Mouse (Mus musculus) limb, embryonic 14.5 days (tissue): ENCODE data around the gene Elmod3. TPM values are rescaled to one million over a fixed set of nuclear protein-coding genes. Genes with fewer than 3 reads are reported as not detected.

Source experiments
- ATAC-seq: fragments of 200-750 bp; cut with Nextera tagmentation; 2 replicates; pipeline ENCODE4 v1.8.0; 2017; ENCODE audit warnings: low read depth, moderate number of reproducible peaks, moderate TSS enrichment; ENCODE audit not compliant: low FRiP score
- DNase-seq: peaks from one replicate; pipeline ENCODE4 v3.0.0-alpha.2; 2015; ENCODE audit warnings: low spot score
- H3K27ac ChIP-seq: fragments of 300-500 bp; sonication (generic); replicated peaks from 2 replicates; pipeline ENCODE4 v1.5.1; 2014; ENCODE audit warnings: low read depth, mild to moderate bottlenecking, low read length, moderate library complexity, mixed read lengths
- H3K27me3 ChIP-seq: fragments of 300-500 bp; sonication (generic); 2 replicates; pipeline ENCODE4 v1.6.1; 2014; ENCODE audit warnings: low read length, mixed read lengths; ENCODE audit not compliant: control insufficient read depth, insufficient read depth
- H3K36me3 ChIP-seq: fragments of 300-500 bp; sonication (generic); 2 replicates; pipeline ENCODE4 v1.6.1; 2014; ENCODE audit warnings: mild to moderate bottlenecking, low read length, moderate library complexity, mixed read lengths; ENCODE audit not compliant: control insufficient read depth, insufficient read depth
- H3K4me1 ChIP-seq: fragments of 300-500 bp; sonication (generic); 2 replicates; pipeline ENCODE4 v1.6.1; 2014; ENCODE audit warnings: antibody characterized with exemption, low read length, mixed read lengths; ENCODE audit not compliant: control insufficient read depth, insufficient read depth
- H3K4me2 ChIP-seq: fragments of 300-500 bp; sonication (generic); replicated peaks from 2 replicates; pipeline ENCODE4 v1.6.1; 2014; ENCODE audit warnings: low read depth, mild to moderate bottlenecking, low read length, moderate library complexity; ENCODE audit not compliant: severe bottlenecking
- H3K4me3 ChIP-seq: fragments of 300-500 bp; sonication (generic); replicated peaks from 2 replicates; pipeline ENCODE4 v1.5.1; 2014; ENCODE audit warnings: low read length
- H3K9ac ChIP-seq: fragments of 300-500 bp; sonication (generic); 2 replicates; pipeline ENCODE4 v1.6.1; 2014; ENCODE audit warnings: mild to moderate bottlenecking, low read depth, low read length, moderate library complexity; ENCODE audit not compliant: severe bottlenecking
- H3K9me3 ChIP-seq: fragments of 300-500 bp; sonication (generic); 2 replicates; pipeline ENCODE4 v1.6.1; 2016; ENCODE audit warnings: low read length; ENCODE audit not compliant: control insufficient read depth
- POLR2A ChIP-seq: fragments of 200-500 bp; IDR thresholded peaks from 2 replicates; pipeline ENCODE4 v1.8.0; 2012; ENCODE audit warnings: inconsistent platforms, mild to moderate bottlenecking, moderate library complexity, borderline replicate concordance; ENCODE audit not compliant: insufficient read depth, insufficient read length; ENCODE audit errors: extremely low read depth
- WGBS: fragments of 180-500 bp; shearing (Covaris S2); extraction: QIAGEN DNeasy Blood & Tissue Kit; methylation state at CpG from one replicate; pipeline ENCODE4 v1.1.7; 2014; 5-methylcytosine and 5-hydroxymethylcytosine counted together
- polyA plus RNA-seq, 2 experiments: library from polyadenylated mRNA; depleted of rRNA in 1 of 2; stranded (reverse) in 1 of 2; unstranded in 1 of 2; fragments of >200 nt; fragmentation: Nextera tagmentation in 1 of 2; extraction: Ambion mirVana in 1 of 2; gene quantifications; 2 replicates each; pipeline versions ENCODE4 v1.2.1 to v1.2.3; 2012 to 2014

Gene Elmod3
- polyA plus RNA-seq (2012; rRNA removed), result 13.7 and 18.6 TPM in 2 replicates
- polyA plus RNA-seq (2014; fragmentation: Nextera tagmentation; extraction: Ambion mirVana), result 19.4 and 20.3 TPM in 2 replicates

- DNase-seq (peak; percentile 98), ATAC-seq (peak; percentile 93)
- peak; percentile 98 for TF ChIP-seq POLR2A
- peaks cover 15% of the 10 kb centered on the region for H3K4me1 ChIP-seq
- peak within 1 kb of the TSS; percentile 89 for H3K27ac ChIP-seq
- H3K4me2 ChIP-seq, result peak within 1 kb of the TSS; percentile 73
- no peaks in the 10 kb centered on the region for H3K27me3 ChIP-seq
- H3K36me3 ChIP-seq, result no peaks in the 10 kb centered on the region
- peak within 1 kb of the TSS; percentile 62 for H3K4me3 ChIP-seq
- 2% methylated on average over 38 of the region's 38 CpGs for WGBS
- peak within 1 kb of the TSS; percentile 69 for H3K9ac ChIP-seq
- H3K9me3 ChIP-seq, result no peaks in the 10 kb centered on the region
These were observed at the start of gene Elmod3, which contains the start of gene Retsat for GRCm38 (mm10) chr6:72597956-72598753. Elmod3 (minus strand) TSS chr6:72598413. Retsat (plus strand) TSS chr6:72598475.

- TF ChIP-seq POLR2A, result no peak
- H3K9ac ChIP-seq, result no peak overlapping the region
- H3K4me2 ChIP-seq, result no peak overlapping the region
- no peaks in the 10 kb centered on the region for H3K27me3 ChIP-seq
- H3K36me3 ChIP-seq, result peaks cover 19% of the 10 kb centered on the region
- WGBS, result 41% methylated on average over 10 of the region's 10 CpGs
- DNase-seq, result peak; percentile 61
- H3K4me1 ChIP-seq, result peaks cover 23% of the 10 kb centered on the region
- H3K9me3 ChIP-seq, result no peaks in the 10 kb centered on the region
- peak; percentile 24 for ATAC-seq
- no peak overlapping the region for H3K4me3 ChIP-seq
- peak overlapping the region; percentile 10 for H3K27ac ChIP-seq
These were observed 49.2 kb upstream of the Elmod3 start for GRCm38 (mm10) chr6:72647383-72647820.

DNA sequence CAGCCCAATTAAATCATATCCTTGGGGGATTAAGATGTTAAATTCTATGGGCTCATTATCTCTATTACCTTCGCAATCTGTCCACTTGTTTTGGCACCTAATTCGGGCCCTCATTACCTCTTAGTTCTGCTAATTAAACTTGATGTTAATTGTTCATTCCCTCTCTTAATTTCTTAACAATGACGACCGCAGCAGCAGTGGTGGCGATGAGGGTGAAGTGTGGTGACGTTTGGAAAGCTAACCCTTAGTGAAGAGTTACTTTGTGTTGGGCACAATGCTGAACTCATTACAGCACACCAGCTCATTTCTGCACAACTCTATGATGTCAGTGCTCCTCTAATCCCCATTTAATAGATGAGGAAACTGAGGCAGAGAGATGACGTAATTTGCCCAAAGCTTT, 47.2 kb upstream of the Elmod3 start:
- no peak overlapping the region for H3K9ac ChIP-seq

GRCm38 (mm10) chr6:72644576-72644975, 46.4 kb upstream of the Elmod3 start:
- TF ChIP-seq POLR2A, result no peak
- Histone ChIP-seq H3K4me2 (no peak overlapping the region), H3K27ac (no peak overlapping the region), H3K9me3 (no peaks in the 10 kb centered on the region), H3K9ac (no peak overlapping the region), H3K27me3 (no peaks in the 10 kb centered on the region), H3K4me3 (no peak overlapping the region), H3K4me1 (peaks cover 10% of the 10 kb centered on the region), H3K36me3 (peaks cover 22% of the 10 kb centered on the region)
- ATAC-seq (no peak), DNase-seq (no peak)
- WGBS, result 77% methylated on average over 4 of the region's 4 CpGs

More for the DNA sequence above, 47.2 kb upstream of the Elmod3 start:
- 43% methylated on average over 7 of the region's 7 CpGs for WGBS
- Histone ChIP-seq H3K36me3 (peaks cover 22% of the 10 kb centered on the region), H3K9me3 (no peaks in the 10 kb centered on the region), H3K27me3 (no peaks in the 10 kb centered on the region), H3K27ac (no peak overlapping the region), H3K4me3 (no peak overlapping the region), H3K4me2 (no peak overlapping the region), H3K4me1 (peaks cover 15% of the 10 kb centered on the region)
- DNase-seq (no peak), ATAC-seq (no peak)
- no peak for TF ChIP-seq POLR2A

DNA sequence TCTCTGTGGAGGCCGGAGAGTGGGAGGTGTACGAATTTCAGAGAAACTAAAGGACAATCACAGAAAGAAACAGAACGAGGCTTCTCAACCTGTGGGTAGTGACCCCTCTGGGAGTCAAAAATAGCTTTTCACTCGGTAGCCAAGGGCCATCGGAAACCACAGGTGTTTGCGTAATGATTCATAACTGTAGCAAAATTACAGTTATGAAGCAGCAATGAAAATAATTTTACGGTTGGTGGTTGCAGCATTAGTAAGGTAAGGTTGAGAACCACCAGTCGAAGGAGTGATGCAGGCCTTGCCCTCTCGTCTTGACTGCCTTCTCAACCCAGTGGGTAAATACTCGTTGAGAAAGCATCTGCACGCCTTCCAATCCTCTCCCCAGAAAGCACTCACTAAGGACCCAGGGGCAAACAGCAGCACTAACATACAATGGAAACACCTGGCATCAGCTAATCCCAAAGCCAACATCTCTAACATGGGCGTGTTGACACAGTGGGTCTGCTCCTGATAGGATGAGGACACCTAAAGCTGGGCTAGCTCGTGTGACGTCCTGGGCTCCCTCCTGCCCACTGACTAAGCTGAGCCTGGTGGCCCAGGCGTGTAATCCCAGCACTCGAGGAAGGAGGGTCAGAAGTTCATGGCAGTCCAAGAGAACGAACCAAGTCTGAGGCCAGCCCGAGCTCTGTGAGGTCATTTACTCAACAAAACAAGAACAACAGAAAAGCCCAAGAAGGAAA, 43.2 kb upstream of the Elmod3 start:
- Histone ChIP-seq H3K27me3 (no peaks in the 10 kb centered on the region), H3K27ac (no peak overlapping the region), H3K9ac (no peak overlapping the region), H3K4me2 (no peak overlapping the region), H3K36me3 (peaks cover 3% of the 10 kb centered on the region), H3K4me3 (no peak overlapping the region), H3K4me1 (peaks cover under 1% of the 10 kb centered on the region; the same call in 1 of the 2 replicates), H3K9me3 (no peaks in the 10 kb centered on the region)
- 70% methylated on average over 18 of the region's 18 CpGs for WGBS
- no peak for TF ChIP-seq POLR2A
- DNase-seq (no peak), ATAC-seq (no peak)
